Mouse (Mus musculus): ENCODE measurements around the gene Olfr1232. TPM values are rescaled to one million over a fixed set of nuclear protein-coding genes. Genes with fewer than 3 reads are reported as not detected.

The Olfr1232 gene
- not detected in 2 replicates for polyA plus RNA-seq (2012; rRNA removed)

DNA sequence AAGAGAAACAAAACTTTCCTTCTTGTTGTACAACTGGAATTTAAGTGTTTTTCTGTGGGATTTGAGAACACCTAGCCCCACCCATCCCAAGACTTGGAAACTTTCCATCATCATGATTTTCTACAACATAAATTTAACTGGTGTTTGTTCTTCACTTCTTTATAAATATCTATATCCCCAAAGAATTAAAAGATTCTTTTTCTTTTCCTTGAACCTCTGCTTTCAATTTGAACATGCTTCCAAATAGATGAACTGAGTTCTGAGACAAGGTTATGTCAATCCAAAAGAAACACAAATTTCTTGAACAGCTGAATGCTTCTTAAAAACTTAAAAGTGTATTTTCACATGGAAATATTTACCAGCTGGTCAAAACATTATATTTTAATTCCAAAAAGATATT, at the start of gene Olfr1232:
Gene Olfr1232 (minus strand): TSS at position 101 of the 400 bp plus-strand sequence.
- no peaks in the 10 kb centered on the region for H3K4me1 ChIP-seq (ENCODE audit: control insufficient read depth, insufficient read depth, low read length)
- no peak for TF ChIP-seq POLR2A (IDR thresholded peaks at IDR 0.05; ENCODE audit: borderline replicate concordance, extremely low read depth, low read depth, low read length)
- no peak for TF ChIP-seq CTCF (IDR thresholded peaks at IDR 0.05; ENCODE audit: insufficient read depth, low read length)
- no peak for DNase-seq
- H3K4me3 ChIP-seq (replicated peaks; ENCODE audit: extremely low read depth, low read depth, low read length): no peak within 1 kb of the TSS

GRCm38 (mm10) chr2:89364765-89365164, 35.3 kb upstream of the Olfr1232 start, which contains the start of gene Olfr1234:
Gene Olfr1234 (minus strand): TSS chr2:89364865.
- DNase-seq: no peak
- 79% methylated on average over 4 of the region's 4 CpGs for WGBS
- Histone ChIP-seq H3K4me1 (ENCODE audit: control insufficient read depth, insufficient read depth, low read length) (no peaks in the 10 kb centered on the region), H3K4me3 (replicated peaks; ENCODE audit: extremely low read depth, low read depth, low read length) (no peak within 1 kb of the TSS)
- TF ChIP-seq POLR2A (IDR thresholded peaks at IDR 0.05; ENCODE audit: borderline replicate concordance, extremely low read depth, low read depth, low read length): no peak
- TF ChIP-seq CTCF (IDR thresholded peaks at IDR 0.05; ENCODE audit: insufficient read depth, low read length): no peak

DNA sequence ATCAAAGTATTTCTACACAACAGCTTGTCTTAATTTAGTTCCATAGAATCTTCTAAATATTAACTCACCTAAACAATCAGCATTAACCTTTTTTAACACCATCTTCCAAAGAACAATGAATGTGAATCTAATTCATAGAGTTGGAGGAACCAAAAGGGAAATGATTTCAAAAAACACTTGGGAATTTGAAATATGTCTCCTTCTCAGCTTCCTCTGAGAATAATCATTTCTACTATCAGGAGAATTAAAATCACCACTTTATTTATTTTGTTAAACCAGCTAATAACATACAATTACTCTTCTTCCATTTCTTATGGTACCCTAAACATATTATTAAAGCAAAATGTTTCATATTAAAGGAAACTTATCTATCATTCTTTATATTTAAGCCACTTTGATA, 12.8 kb upstream of the Olfr1232 start, which contains the start of gene Olfr1233:
Gene Olfr1233 (minus strand): TSS at position 101 of the 400 bp plus-strand sequence.
- no peak for DNase-seq
- TF ChIP-seq CTCF (IDR thresholded peaks at IDR 0.05; ENCODE audit: insufficient read depth, low read length) (no peak), POLR2A (IDR thresholded peaks at IDR 0.05; ENCODE audit: borderline replicate concordance, extremely low read depth, low read depth, low read length) (no peak)
- Histone ChIP-seq H3K4me3 (replicated peaks; ENCODE audit: extremely low read depth, low read depth, low read length) (no peak within 1 kb of the TSS), H3K4me1 (ENCODE audit: control insufficient read depth, insufficient read depth, low read length) (no peaks in the 10 kb centered on the region)

DNA sequence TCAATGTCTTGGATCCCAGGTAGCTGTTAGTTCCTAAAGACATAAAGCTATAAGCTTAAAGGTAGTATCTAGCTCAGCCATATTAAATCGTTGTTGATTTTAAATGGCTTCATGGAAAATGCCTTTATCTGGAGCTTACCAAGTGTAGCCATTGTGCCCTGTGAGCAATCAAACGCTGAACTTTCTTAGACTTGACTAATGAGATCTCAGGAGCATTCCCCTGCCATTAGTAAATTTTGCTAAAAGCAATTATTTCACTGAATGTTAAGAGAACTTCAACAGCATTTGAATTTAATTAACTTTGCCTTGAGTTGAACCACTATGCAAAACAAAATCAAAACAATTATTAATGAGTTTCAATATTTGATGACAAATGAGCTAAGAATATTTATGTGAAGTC, 22.5 kb downstream of the Olfr1232 start, which contains the start of gene Olfr1231:
Gene Olfr1231 (minus strand): TSS at position 101 of the 400 bp plus-strand sequence.
- no peak for TF ChIP-seq CTCF (IDR thresholded peaks at IDR 0.05; ENCODE audit: insufficient read depth, low read length)
- no peak for TF ChIP-seq POLR2A (IDR thresholded peaks at IDR 0.05; ENCODE audit: borderline replicate concordance, extremely low read depth, low read depth, low read length)
- Histone ChIP-seq H3K4me3 (replicated peaks; ENCODE audit: extremely low read depth, low read depth, low read length) (no peak within 1 kb of the TSS), H3K4me1 (ENCODE audit: control insufficient read depth, insufficient read depth, low read length) (no peaks in the 10 kb centered on the region)
- no peak for DNase-seq
- 72% methylated on average over 2 of the region's 2 CpGs for WGBS

- H3K4me3 ChIP-seq (replicated peaks; ENCODE audit: extremely low read depth, low read depth, low read length): no peak within 1 kb of the TSS
- WGBS: 64% methylated on average over 1 of the region's 1 CpGs
- no peaks in the 10 kb centered on the region for H3K4me1 ChIP-seq (ENCODE audit: control insufficient read depth, insufficient read depth, low read length)
- TF ChIP-seq CTCF (IDR thresholded peaks at IDR 0.05; ENCODE audit: insufficient read depth, low read length) (no peak), POLR2A (IDR thresholded peaks at IDR 0.05; ENCODE audit: borderline replicate concordance, extremely low read depth, low read depth, low read length) (no peak)
- DNase-seq: no peak
These were observed 32.3 kb downstream of the Olfr1232 start, which contains the start of gene Olfr1230 for GRCm38 (mm10) chr2:89297168-89297567. Gene Olfr1230 (minus strand): TSS chr2:89297268.

DNA sequence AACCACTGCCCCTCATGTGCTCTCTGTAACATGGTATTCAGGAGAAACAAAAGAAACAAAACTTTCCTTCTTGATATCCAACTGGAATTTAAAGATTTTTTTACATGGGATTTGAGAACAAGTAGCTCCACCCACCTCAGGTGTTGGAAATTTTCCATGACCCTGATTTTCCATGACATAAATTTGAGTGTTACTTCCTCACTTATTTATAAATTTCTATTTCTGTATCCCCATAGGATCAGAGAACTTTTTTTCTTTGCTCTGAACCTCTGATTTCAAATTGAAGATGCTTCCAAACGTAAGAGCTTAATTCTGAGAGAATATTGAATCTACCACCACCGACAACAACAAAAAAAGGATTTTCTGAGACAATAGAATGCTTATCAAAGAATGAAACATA, 41.6 kb downstream of the Olfr1232 start, which contains the start of gene Olfr1229:
Gene Olfr1229 (minus strand): TSS at position 101 of the 400 bp plus-strand sequence.
- no peaks in the 10 kb centered on the region for H3K4me1 ChIP-seq (ENCODE audit: control insufficient read depth, insufficient read depth, low read length)
- no peak for TF ChIP-seq POLR2A (IDR thresholded peaks at IDR 0.05; ENCODE audit: borderline replicate concordance, extremely low read depth, low read depth, low read length)
- no peak for TF ChIP-seq CTCF (IDR thresholded peaks at IDR 0.05; ENCODE audit: insufficient read depth, low read length)
- no peak for DNase-seq
- no peak within 1 kb of the TSS for H3K4me3 ChIP-seq (replicated peaks; ENCODE audit: extremely low read depth, low read depth, low read length)
- WGBS: 57% methylated on average over 2 of the region's 2 CpGs

Other genes starting within 250 kb of the Olfr1232 start
- not detected in 2 replicates for gene Olfr1219, start 246.2 kb downstream of the Olfr1232 start, polyA plus RNA-seq (2012; rRNA removed)
- gene Olfr1220, start 222.8 kb downstream of the Olfr1232 start, polyA plus RNA-seq (2012; rRNA removed): not detected in 2 replicates
- gene Olfr1221, start 212.4 kb downstream of the Olfr1232 start, polyA plus RNA-seq (2012; rRNA removed): not detected in 2 replicates
- gene Olfr1222, start 196.6 kb downstream of the Olfr1232 start, polyA plus RNA-seq (2012; rRNA removed): not detected in 2 replicates
- not detected in 2 replicates for gene Olfr1223, start 178.1 kb downstream of the Olfr1232 start, polyA plus RNA-seq (2012; rRNA removed)
- not detected in 2 replicates for gene Olfr1224-ps1, start 165.6 kb downstream of the Olfr1232 start, polyA plus RNA-seq (2012; rRNA removed)
- gene Olfr1225, start 155.0 kb downstream of the Olfr1232 start, polyA plus RNA-seq (2012; rRNA removed): not detected in 2 replicates
- gene Olfr1226, start 129.6 kb downstream of the Olfr1232 start, polyA plus RNA-seq (2012; rRNA removed): not detected in 2 replicates
- not detected in 2 replicates for gene Olfr1228, start 75.6 kb downstream of the Olfr1232 start, polyA plus RNA-seq (2012; rRNA removed)
- gene Olfr1229, start 41.7 kb downstream of the Olfr1232 start, polyA plus RNA-seq (2012; rRNA removed): not detected in 2 replicates
- gene Olfr1230, start 32.4 kb downstream of the Olfr1232 start, polyA plus RNA-seq (2012; rRNA removed): not detected in 2 replicates
- gene Olfr1231, start 22.6 kb downstream of the Olfr1232 start, polyA plus RNA-seq (2012; rRNA removed): not detected in 2 replicates
- not detected in 2 replicates for gene Olfr1233, start 12.7 kb upstream of the Olfr1232 start, polyA plus RNA-seq (2012; rRNA removed)
- gene Olfr1234, start 35.2 kb upstream of the Olfr1232 start, polyA plus RNA-seq (2012; rRNA removed): not detected in 2 replicates
- gene Olfr1238, start 80.0 kb upstream of the Olfr1232 start, polyA plus RNA-seq (2012; rRNA removed): not detected in 2 replicates
- not detected in 2 replicates for gene Olfr1239, start 90.7 kb upstream of the Olfr1232 start, polyA plus RNA-seq (2012; rRNA removed)
- not detected in 2 replicates for gene Olfr1240, start 113.3 kb upstream of the Olfr1232 start, polyA plus RNA-seq (2012; rRNA removed)
- gene Olfr1241, start 157.5 kb upstream of the Olfr1232 start, polyA plus RNA-seq (2012; rRNA removed): not detected in 2 replicates
- not detected in 2 replicates for gene Olfr1242, start 168.7 kb upstream of the Olfr1232 start, polyA plus RNA-seq (2012; rRNA removed)
- gene Olfr1243, start 201.8 kb upstream of the Olfr1232 start, polyA plus RNA-seq (2012; rRNA removed): not detected in 2 replicates
- not detected in 2 replicates for gene Olfr1245, start 248.8 kb upstream of the Olfr1232 start, polyA plus RNA-seq (2012; rRNA removed)

Data from lung, adult 2 months (tissue).